7 mouse cellular contexts compared by ENCODE assay signal in the genomic region with DNA sequence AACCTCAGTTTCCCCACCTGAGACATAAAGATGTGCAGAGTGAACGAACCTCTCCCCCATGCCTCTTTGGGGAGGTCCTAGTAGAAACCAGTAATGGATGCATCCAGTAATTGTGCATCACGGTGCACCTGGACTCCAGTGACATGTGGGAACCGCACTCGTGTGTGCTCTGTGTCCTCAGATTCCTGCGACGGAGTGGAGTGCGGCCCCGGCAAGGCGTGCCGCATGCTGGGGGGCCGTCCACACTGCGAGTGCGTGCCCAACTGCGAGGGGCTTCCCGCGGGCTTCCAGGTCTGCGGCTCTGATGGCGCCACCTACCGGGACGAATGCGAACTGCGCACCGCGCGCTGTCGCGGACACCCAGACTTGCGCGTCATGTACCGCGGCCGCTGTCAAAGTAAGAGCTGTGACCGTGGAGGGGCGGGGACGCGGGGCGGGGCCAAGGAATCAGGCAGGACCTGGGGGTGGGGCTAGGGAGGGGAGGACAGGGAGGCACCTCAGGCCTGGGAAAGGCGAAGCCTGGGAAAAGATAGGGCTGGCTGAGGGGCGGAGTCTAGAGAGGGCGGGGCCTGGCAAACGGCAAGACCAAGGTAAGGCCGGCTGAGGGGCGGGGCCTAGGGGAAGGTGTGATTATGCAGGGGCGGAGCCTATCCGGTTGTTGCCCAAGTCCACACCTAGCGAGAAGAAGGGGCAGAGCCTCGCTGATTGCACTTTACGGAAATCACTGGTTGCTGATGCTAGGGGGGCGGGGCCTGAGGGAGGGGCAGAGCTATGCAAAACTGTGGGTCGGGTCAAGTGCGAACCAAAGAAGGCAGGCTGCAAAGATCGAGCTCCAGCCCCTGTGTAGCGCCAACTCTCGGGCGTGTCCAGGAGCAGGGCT. TPM values are rescaled to one million over a fixed set of nuclear protein-coding genes. Genes with fewer than 3 reads are reported as not detected.
DNase-seq lines count a peak whose midpoint lies in the region; ATAC-seq lines count a peak whose summit lies in the region.

No protein-coding gene starts in this region.

- peaks cover 2% of the 10 kb centered on the region; the same call in 1 of the 2 replicates for H3K27me3 ChIP-seq in intestine, embryonic 16.5 days (replicated peaks; ENCODE audit: control insufficient read depth, insufficient read depth, low read length)
- H3K27me3 ChIP-seq in midbrain, embryonic 11.5 days (ENCODE audit: control insufficient read depth, insufficient read depth, low read length), result peaks cover 43% of the 10 kb centered on the region

- H3K27ac ChIP-seq in intestine, embryonic 16.5 days (ENCODE audit: low read length), result peak overlapping the region; percentile 73
- no peak overlapping the region for H3K27ac ChIP-seq in midbrain, embryonic 11.5 days (ENCODE audit: low read depth, low read length)

- 1% methylated on average over 55 of the region's 55 CpGs for WGBS in intestine, embryonic 16.5 days
- WGBS in midbrain, embryonic 11.5 days, result 2% methylated on average over 55 of the region's 55 CpGs

- peak; percentile 90 for ATAC-seq in intestine, embryonic 16.5 days
- ATAC-seq in midbrain, embryonic 11.5 days (ENCODE audit: low FRiP score), result peak; percentile 91

- peaks cover 37% of the 10 kb centered on the region for H3K4me1 ChIP-seq in intestine, embryonic 16.5 days (ENCODE audit: control insufficient read depth, insufficient read depth, low read length)
- peaks cover 8% of the 10 kb centered on the region for H3K4me1 ChIP-seq in midbrain, embryonic 11.5 days (ENCODE audit: control insufficient read depth, insufficient read depth, low read length)

- no peaks in the 10 kb centered on the region for H3K9me3 ChIP-seq in intestine, embryonic 16.5 days (ENCODE audit: control insufficient read depth, low read length)
- no peaks in the 10 kb centered on the region; the same call in 1 of the 2 replicates for H3K9me3 ChIP-seq in midbrain, embryonic 11.5 days (ENCODE audit: control insufficient read depth, low read length)

- peak overlapping the region; percentile 54 for H3K4me3 ChIP-seq in intestine, embryonic 16.5 days (ENCODE audit: low read length)
- H3K4me3 ChIP-seq in midbrain, embryonic 11.5 days (ENCODE audit: low read depth, low read length), result peak overlapping the region; percentile 25

- peak; percentile 97 for DNase-seq in adrenal gland, adult 8-10 months
- DNase-seq in embryo, embryonic 9.5 days (ENCODE audit: extremely low spot score), result peak; percentile 98
- DNase-seq in gastrocnemius, postnatal 4 days (ENCODE audit: low spot score in 2 of 2), result peak; percentile 82 to 88
- peak; percentile 94 for DNase-seq in left cerebral cortex, postnatal 36 days (ENCODE audit: low spot score in 2 of 2)
- peak; percentile 100 for DNase-seq in midbrain, embryonic 11.5 days (ENCODE audit: low spot score, missing footprints)
- peak; percentile 94 for DNase-seq in skeletal muscle tissue, adult 2 months (ENCODE audit: low read depth, low spot score)

- H3K36me3 ChIP-seq in intestine, embryonic 16.5 days (ENCODE audit: control insufficient read depth, insufficient read depth, low read length), result no peaks in the 10 kb centered on the region
- H3K36me3 ChIP-seq in midbrain, embryonic 11.5 days (ENCODE audit: control insufficient read depth, insufficient read depth, low read length), result no peaks in the 10 kb centered on the region

- H3K9ac ChIP-seq in intestine, embryonic 16.5 days (ENCODE audit: low read depth, low read length), result peak overlapping the region; percentile 49
- no peak overlapping the region; the same call in 1 of the 2 replicates for H3K9ac ChIP-seq in midbrain, embryonic 11.5 days (ENCODE audit: low read length)

- intact Hi-C loops in left cerebral cortex, postnatal 36 days (cut with DNase I), result loop anchor here (5.0 kb wide), 1 partner anchor 37 kb away; no protein-coding TSS in a partner anchor

- peak overlapping the region; percentile 94 for H3K4me2 ChIP-seq in intestine, embryonic 16.5 days (ENCODE audit: low read depth, low read length)
- peak overlapping the region; percentile 43 for H3K4me2 ChIP-seq in midbrain, embryonic 11.5 days

RNA-seq across cellular contexts. Expression of a gene that starts 3.0 kb away (rescaled TPM):
- 10 to 100 TPM in 2 of 4 experiments, 1 to 10 TPM in 2; 8.8 to 55.0 (median 26.2) TPM for total RNA-seq in adrenal gland, adult 8-10 months (2022)
- 1 to 10 TPM; 1.1 to 2.1 TPM for total RNA-seq in gastrocnemius, postnatal 4 days (2021)
- polyA plus RNA-seq in intestine, embryonic 16.5 days (2015; fragmentation: Nextera tagmentation; extraction: Ambion mirVana), result 15.1 and 16.6 TPM in 2 replicates
- total RNA-seq in left cerebral cortex, postnatal 36 days (2021), result 1 to 10 TPM; 2.8 to 3.6 TPM
- 0.60 and 1.2 TPM in 2 replicates for polyA plus RNA-seq in midbrain, embryonic 11.5 days (2014; fragmentation: Nextera tagmentation; extraction: Ambion mirVana)

RNA-seq across cellular contexts. Expression of a gene that starts 10.7 kb away (rescaled TPM):
- under 1 TPM in 2 of 4 experiments, not detected in 2; 0.13 to 0.38 TPM for total RNA-seq in adrenal gland, adult 8-10 months (2022)
- not detected for total RNA-seq in gastrocnemius, postnatal 4 days (2021)
- 0.07 and 0.11 TPM in 2 replicates for polyA plus RNA-seq in intestine, embryonic 16.5 days (2015; fragmentation: Nextera tagmentation; extraction: Ambion mirVana)
- total RNA-seq in left cerebral cortex, postnatal 36 days (2021), result under 1 TPM; 0.74 to 0.79 TPM
- polyA plus RNA-seq in midbrain, embryonic 11.5 days (2014; fragmentation: Nextera tagmentation; extraction: Ambion mirVana), result 0.10 and 0.40 TPM in 2 replicates

RNA-seq across cellular contexts. Expression of a gene that starts 13.3 kb away (rescaled TPM):
- total RNA-seq in adrenal gland, adult 8-10 months (2022), result 10 to 100 TPM; 45.2 to 61.9 (median 50.8) TPM
- 10 to 100 TPM; 45.0 to 52.5 TPM for total RNA-seq in gastrocnemius, postnatal 4 days (2021)
- 39.7 and 56.6 TPM in 2 replicates for polyA plus RNA-seq in intestine, embryonic 16.5 days (2015; fragmentation: Nextera tagmentation; extraction: Ambion mirVana)
- 100 to 1,000 TPM in 1 of 2 experiments, 10 to 100 TPM in 1; 92.7 to 104 TPM for total RNA-seq in left cerebral cortex, postnatal 36 days (2021)
- polyA plus RNA-seq in midbrain, embryonic 11.5 days (2014; fragmentation: Nextera tagmentation; extraction: Ambion mirVana), result 69.9 and 81.9 TPM in 2 replicates

RNA-seq across cellular contexts. Expression of a gene that starts 13.3 kb away (rescaled TPM):
- total RNA-seq in adrenal gland, adult 8-10 months (2022), result 100 to 1,000 TPM in 2 of 4 experiments, 10 to 100 TPM in 2; 72.7 to 123 (median 96.1) TPM
- 10 to 100 TPM; 42.1 to 50.8 TPM for total RNA-seq in gastrocnemius, postnatal 4 days (2021)
- polyA plus RNA-seq in intestine, embryonic 16.5 days (2015; fragmentation: Nextera tagmentation; extraction: Ambion mirVana), result 44.1 and 44.8 TPM in 2 replicates
- 100 to 1,000 TPM; 321 to 357 TPM for total RNA-seq in left cerebral cortex, postnatal 36 days (2021)
- 109 and 129 TPM in 2 replicates for polyA plus RNA-seq in midbrain, embryonic 11.5 days (2014; fragmentation: Nextera tagmentation; extraction: Ambion mirVana)

RNA-seq across cellular contexts. Expression of a gene that starts 25.1 kb away (rescaled TPM):
- 1 to 10 TPM in 2 of 4 experiments, under 1 TPM in 1, not detected in 1; 0.38 to 1.2 (median 1.1) TPM for total RNA-seq in adrenal gland, adult 8-10 months (2022)
- total RNA-seq in gastrocnemius, postnatal 4 days (2021), result not detected
- 0.26 TPM in 1 of 2 replicates, not detected in the other for polyA plus RNA-seq in intestine, embryonic 16.5 days (2015; fragmentation: Nextera tagmentation; extraction: Ambion mirVana)
- 1 to 10 TPM; 4.0 to 4.7 TPM for total RNA-seq in left cerebral cortex, postnatal 36 days (2021)
- 0.08 and 0.32 TPM in 2 replicates for polyA plus RNA-seq in midbrain, embryonic 11.5 days (2014; fragmentation: Nextera tagmentation; extraction: Ambion mirVana)
